Mouse (Mus musculus) T-cell, adult 2 months (primary cell): ENCODE measurements around the gene Gm8897.
"Not testable (repeated sequence)": the region's sequence is repeated elsewhere in the genome, so short reads cannot be mapped to it uniquely, and the experiment has no call there.

Experiments
- DNase-seq: peaks from one replicate; pipeline ENCODE4 v3.0.0; 2022; ENCODE audit warnings: low spot score

Gene Gm8897

GRCm38 (mm10) chr5:11416118-11416517 lies at the start of gene Gm8897:
Gene Gm8897, plus strand, starts transcription at chr5:11416418.
- not testable (repeated sequence) for DNase-seq

DNA sequence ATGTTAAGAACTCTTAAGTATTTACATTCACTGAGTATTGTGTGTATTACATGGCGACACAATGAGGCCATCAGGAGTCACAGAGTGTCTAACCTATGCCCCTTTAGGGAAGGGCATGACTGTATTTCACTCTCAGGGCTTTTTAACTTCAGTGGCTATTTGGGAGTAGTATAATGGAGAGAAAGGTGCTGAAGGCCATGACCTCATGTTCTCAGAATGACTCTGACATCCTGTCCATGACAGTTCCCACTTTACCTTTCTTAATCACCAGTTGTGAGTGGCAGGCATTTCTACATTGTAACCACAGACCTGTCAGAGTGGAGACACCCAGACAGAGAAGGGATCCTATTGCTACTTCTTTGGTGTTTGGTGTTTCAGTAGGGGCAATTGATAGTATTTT lies 473 bp downstream of the Gm8897 start:
- not testable (repeated sequence) for DNase-seq
